Mouse (Mus musculus) embryonic fibroblast, embryonic 13.5 days (primary cell): ENCODE measurements at regions not wholly inside any gene's neighbourhood (a gene's known extent, or its start where the extent isn't known, plus 50 kb on each side); places are given as distances from the start of the nearest gene placed in this dataset.

Source experiments
- CTCF ChIP-seq: IDR thresholded peaks from 2 replicates; pipeline ENCODE4 v1.5.1; 2011; ENCODE audit warnings: mild to moderate bottlenecking, control low read depth, low read length, moderate library complexity, borderline replicate concordance; ENCODE audit not compliant: insufficient read depth
- POLR2A ChIP-seq: IDR thresholded peaks from 2 replicates; pipeline ENCODE4 v1.6.1; 2011; ENCODE audit warnings: low read depth, mild to moderate bottlenecking, control low read depth, low read length, moderate library complexity

- TF ChIP-seq CTCF (no peak), POLR2A (no peak)
These were observed 161.4 kb downstream of the Fndc1 start for GRCm38 (mm10) chr17:7665686-7666085.
